Mouse (Mus musculus) megakaryocyte, embryonic 14.5 days (primary cell): ENCODE data around the gene Ppp4r3a.

Experiments
- FLI1 ChIP-seq: IDR thresholded peaks from 2 replicates; pipeline ENCODE4 v1.6.1; 2012; ENCODE audit warnings: low read length, inconsistent platforms, mixed read lengths
- GATA1 ChIP-seq: IDR thresholded peaks from 3 replicates; pipeline ENCODE4 v1.6.1; 2012; ENCODE audit warnings: mixed read lengths, low read length, inconsistent platforms, borderline replicate concordance

- TF ChIP-seq FLI1 (no peak), GATA1 (no peak)
Observed at GRCm38 (mm10) chr12:101012197-101013077, 71.1 kb downstream of the Ppp4r3a start.
